ENCODE assay signal across 9 mouse cellular contexts in the genomic region with DNA sequence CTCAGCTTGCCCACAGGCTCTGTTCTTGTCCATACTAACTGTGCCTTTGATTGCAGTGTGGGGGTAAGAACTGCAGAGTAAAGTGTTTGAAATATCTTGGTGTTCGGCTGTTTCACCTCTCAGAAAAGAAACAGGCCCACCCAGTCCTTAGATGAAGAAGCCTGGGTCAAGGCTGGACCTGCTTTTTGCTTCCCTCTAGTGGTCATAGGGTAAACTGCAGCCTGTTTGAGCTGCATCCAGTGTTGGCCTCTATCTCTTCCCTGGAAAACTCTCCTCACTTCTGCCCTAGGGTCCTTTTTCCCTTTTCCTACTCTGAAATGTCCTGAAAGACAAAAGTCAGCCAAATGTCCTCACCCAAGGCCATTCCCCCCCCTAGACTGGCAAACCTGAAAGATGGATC. TPM values are rescaled to one million over a fixed set of nuclear protein-coding genes. Genes with fewer than 3 reads are reported as not detected.
DNase-seq lines count a peak whose midpoint lies in the region; ATAC-seq and TF ChIP-seq lines count a peak whose summit lies in the region.
"Had no signal": no experiment of that assay in that cellular context is flagged by ENCODE, and none has a peak within 500 bp of the region (broad histone marks: within the 10 kb centered on the region; RNA-seq: fewer than 3 reads in every experiment).

No protein-coding gene starts in this region.

- no peak for ATAC-seq in hindbrain, embryonic 13.5 days (ENCODE audit: low FRiP score)
- ATAC-seq in megakaryocyte, adult 5-6 weeks (ENCODE audit: poor library complexity, severe bottlenecking), result peak; percentile 70

- peaks cover 29% of the 10 kb centered on the region for H3K4me1 ChIP-seq in hindbrain, embryonic 10.5 days (replicated peaks)
- H3K4me1 ChIP-seq in hindbrain, embryonic 13.5 days (replicated peaks), result peaks cover 13% of the 10 kb centered on the region
- peaks cover 11% of the 10 kb centered on the region for H3K4me1 ChIP-seq in testis, adult 2 months (ENCODE audit: control insufficient read depth, insufficient read depth, low read length)

- no peaks in the 10 kb centered on the region for H3K9me3 ChIP-seq in hindbrain, embryonic 10.5 days
- no peaks in the 10 kb centered on the region for H3K9me3 ChIP-seq in hindbrain, embryonic 13.5 days
- H3K9me3 ChIP-seq: liver, embryonic 15.5 days had no signal

- H3K27me3 ChIP-seq in hindbrain, embryonic 10.5 days (ENCODE audit: insufficient read depth, poor library complexity, severe bottlenecking), result peaks cover 63% of the 10 kb centered on the region
- peaks cover 27% of the 10 kb centered on the region for H3K27me3 ChIP-seq in hindbrain, embryonic 13.5 days
- no peaks in the 10 kb centered on the region for H3K27me3 ChIP-seq in testis, adult 2 months (ENCODE audit: control insufficient read depth, insufficient read depth, low read length)

- no peak overlapping the region for H3K9ac ChIP-seq in hindbrain, embryonic 13.5 days
- H3K9ac ChIP-seq: liver, embryonic 15.5 days had no signal

- peak; percentile 70; the same call in 1 of the 2 replicates for TF ChIP-seq CTCF in testis, adult 2 months (IDR thresholded peaks at IDR 0.05; ENCODE audit: control insufficient read depth, insufficient read depth, insufficient replicate concordance, low read depth, low read length)

- H3K4me3 ChIP-seq in hindbrain, embryonic 10.5 days, result no peak overlapping the region
- no peak overlapping the region for H3K4me3 ChIP-seq in hindbrain, embryonic 13.5 days
- H3K4me3 ChIP-seq in testis, adult 2 months (ENCODE audit: control insufficient read depth, low read depth, low read length), result no peak overlapping the region
- H3K4me3 ChIP-seq: liver, embryonic 15.5 days had no signal

- H3K36me3 ChIP-seq in hindbrain, embryonic 10.5 days, result no peaks in the 10 kb centered on the region
- H3K36me3 ChIP-seq in hindbrain, embryonic 13.5 days, result no peaks in the 10 kb centered on the region
- H3K36me3 ChIP-seq in testis, adult 2 months (ENCODE audit: control insufficient read depth, insufficient read depth, low read length), result no peaks in the 10 kb centered on the region
- H3K36me3 ChIP-seq: liver, embryonic 15.5 days had no signal

- 42% methylated on average over 1 of the region's 1 CpGs for WGBS in hindbrain, embryonic 10.5 days
- 29% methylated on average over 1 of the region's 1 CpGs for WGBS in hindbrain, embryonic 13.5 days

- DNase-seq in hindbrain, embryonic 10.5 days (ENCODE audit: low spot score), result peak; percentile 53
- DNase-seq in testis, postnatal 14 days (ENCODE audit: low spot score), result no peak
- DNase-seq in brain, adult 2 months (ENCODE audit: low read depth, low spot score), result peak; percentile 63
- DNase-seq in gastrocnemius, postnatal 10 days, result peak; percentile 48
- no peak for DNase-seq in right cerebral cortex, postnatal 14 days

- no peak overlapping the region for H3K27ac ChIP-seq in hindbrain, embryonic 10.5 days
- no peak overlapping the region for H3K27ac ChIP-seq in hindbrain, embryonic 13.5 days
- no peak overlapping the region for H3K27ac ChIP-seq in testis, adult 2 months (ENCODE audit: control insufficient read depth, insufficient read depth, low read depth, low read length)
- H3K27ac ChIP-seq: liver, embryonic 15.5 days had no signal

- H3K4me2 ChIP-seq in hindbrain, embryonic 13.5 days, result no peak overlapping the region
- H3K4me2 ChIP-seq: liver, embryonic 15.5 days had no signal

- no peak for TF ChIP-seq POLR2A in testis, adult 2 months (IDR thresholded peaks at IDR 0.05; ENCODE audit: control insufficient read depth, low read depth, low read length)

RNA-seq across cellular contexts. Expression of gene Ttll11, which starts 28.4 kb away (rescaled TPM):
- polyA plus RNA-seq in hindbrain, embryonic 10.5 days (2016; fragmentation: Nextera tagmentation; extraction: Ambion mirVana), result 0.86 and 1.6 TPM in 2 replicates
- polyA plus RNA-seq in hindbrain, embryonic 13.5 days (2015; fragmentation: Nextera tagmentation; extraction: Ambion mirVana), result 4.1 and 4.3 TPM in 2 replicates
- 47.1 and 47.6 TPM in 2 replicates for polyA plus RNA-seq in testis, adult 2 months (2012; rRNA removed)
- 1 to 10 TPM; 3.0 TPM for total RNA-seq in gastrocnemius, postnatal 10 days (2021)
- not detected in 2 replicates for total RNA-seq in megakaryocyte, adult 5-6 weeks (2015)
- total RNA-seq in megakaryocyte, adult 5-6 weeks (2017), result 0.48 TPM in 1 of 2 replicates, not detected in the other

RNA-seq across cellular contexts. Expression of gene Ndufa8, which starts 41.1 kb away (rescaled TPM):
- polyA plus RNA-seq in hindbrain, embryonic 10.5 days (2016; fragmentation: Nextera tagmentation; extraction: Ambion mirVana), result 202 and 224 TPM in 2 replicates
- 261 and 262 TPM in 2 replicates for polyA plus RNA-seq in hindbrain, embryonic 13.5 days (2015; fragmentation: Nextera tagmentation; extraction: Ambion mirVana)
- polyA plus RNA-seq in testis, adult 2 months (2012; rRNA removed), result 78.4 and 80.8 TPM in 2 replicates
- total RNA-seq in gastrocnemius, postnatal 10 days (2021), result 100 to 1,000 TPM; 278 to 336 TPM
- 87.6 and 88.1 TPM in 2 replicates for total RNA-seq in megakaryocyte, adult 5-6 weeks (2015)
- total RNA-seq in megakaryocyte, adult 5-6 weeks (2017), result 35.7 and 48.5 TPM in 2 replicates

RNA-seq across cellular contexts. Expression of gene Morn5, which starts 41.2 kb away (rescaled TPM):
- polyA plus RNA-seq in hindbrain, embryonic 10.5 days (2016; fragmentation: Nextera tagmentation; extraction: Ambion mirVana), result 1.3 and 4.0 TPM in 2 replicates
- polyA plus RNA-seq in hindbrain, embryonic 13.5 days (2015; fragmentation: Nextera tagmentation; extraction: Ambion mirVana), result 1.9 and 5.7 TPM in 2 replicates
- 492 and 524 TPM in 2 replicates for polyA plus RNA-seq in testis, adult 2 months (2012; rRNA removed)
- not detected for total RNA-seq in gastrocnemius, postnatal 10 days (2021)
- total RNA-seq in megakaryocyte, adult 5-6 weeks (2015), result 0.25 TPM in 1 of 2 replicates, not detected in the other
- not detected in 2 replicates for total RNA-seq in megakaryocyte, adult 5-6 weeks (2017)
- polyA plus RNA-seq: liver, embryonic 15.5 days had no signal

Comparison
In these comparisons a context has a peak if more than half of its experiments do, and no peak if none do; other contexts are left out.
1. DNase-seq: peak in hindbrain, embryonic 10.5 days (single experiment), brain, adult 2 months (single experiment) and gastrocnemius, postnatal 10 days (single experiment); none in testis, postnatal 14 days (single experiment) and right cerebral cortex, postnatal 14 days (single experiment).
2. RNA of gene Morn5, which starts 41.2 kb away (polyA plus RNA-seq): 492 to 524 TPM in testis, adult 2 months; 1.9 to 5.7 TPM in hindbrain, embryonic 13.5 days and 1.3 to 4.0 TPM in hindbrain, embryonic 10.5 days; every median in the first group is over 10 times any median in the second.